Mouse (Mus musculus): ENCODE data around the gene Fam124a.

The Fam124a gene

DNA sequence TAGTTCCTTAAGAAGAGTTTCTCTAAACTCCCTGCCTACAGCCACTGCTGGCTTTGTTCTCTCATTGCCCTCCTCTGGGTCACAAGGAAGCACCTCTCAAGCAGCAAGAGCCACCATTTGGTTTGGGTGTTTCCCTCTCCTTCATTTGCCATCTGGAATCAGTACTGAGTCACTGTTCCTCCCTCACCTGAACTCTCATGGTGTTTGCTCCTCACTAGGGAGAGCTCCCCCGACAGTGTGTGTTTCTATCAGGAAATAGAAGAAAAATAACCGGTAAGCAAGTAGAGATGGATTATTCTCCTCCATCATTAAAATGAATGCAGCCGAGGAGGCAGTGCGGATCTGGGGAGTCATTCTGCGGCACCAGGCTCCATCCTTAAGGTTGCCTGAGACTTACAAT lies 13.9 kb downstream of the Fam124a start:
- POLR2A ChIA-PET, result no interaction called here
- CTCF ChIA-PET, result interaction anchor here in 1 of 4 experiments (0.7 kb wide), 1 partner anchor 11 kb away, joined by 3 read pairs; no protein-coding TSS in a partner anchor

DNA sequence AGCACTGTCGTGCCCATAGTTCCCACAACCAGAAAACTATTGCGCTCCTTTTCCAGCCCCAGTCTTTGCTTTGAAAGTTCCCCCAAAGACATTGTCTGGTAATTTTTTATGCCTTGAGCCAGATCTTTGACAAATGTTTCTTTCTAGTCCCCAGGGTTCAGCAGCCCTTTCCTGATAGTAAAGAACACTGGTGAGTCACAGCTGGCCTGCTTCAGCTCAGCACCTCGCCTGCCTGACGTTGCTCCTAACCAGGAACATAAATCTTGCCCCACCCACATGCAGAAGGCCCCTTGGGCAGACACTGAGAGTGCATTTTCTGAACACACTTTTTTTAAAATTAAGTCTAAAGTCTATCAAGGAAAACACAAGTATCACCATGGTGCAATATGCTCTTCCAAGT lies 14.8 kb downstream of the Fam124a start:
- ChIA-PET CTCF (no interaction called here), POLR2A (no interaction called here)

DNA sequence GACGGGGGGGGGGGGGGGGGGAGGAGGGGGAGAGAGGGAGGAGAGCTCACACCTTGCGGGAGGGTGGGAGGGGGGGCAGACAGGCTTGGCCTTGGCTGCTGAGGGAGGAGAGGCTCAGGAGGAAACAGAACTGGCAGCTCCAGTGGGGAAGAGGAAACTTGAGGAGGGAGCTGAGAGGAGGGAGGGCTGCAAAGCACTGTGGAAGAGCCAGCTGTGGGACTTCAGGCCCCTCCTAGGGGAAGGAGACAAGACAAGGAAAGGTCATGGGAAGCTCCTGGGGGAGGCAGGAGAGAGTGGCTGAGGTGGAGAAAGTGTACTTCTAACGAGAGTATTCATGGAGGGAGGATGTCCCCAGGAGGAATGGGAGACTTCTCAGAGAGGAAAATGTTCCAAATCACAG lies 17.9 kb downstream of the Fam124a start:
- CTCF ChIA-PET, result no interaction called here
- POLR2A ChIA-PET, result no interaction called here

GRCm38 (mm10) chr14:62574906-62575305 lies 19.4 kb downstream of the Fam124a start:
- ChIA-PET CTCF (no interaction called here), POLR2A (interaction anchor here in 1 of 4 experiments (0.8 kb wide), 1 partner anchor 96 kb away, joined by 3 read pairs; no protein-coding TSS in a partner anchor)

GRCm38 (mm10) chr14:62575862-62576261 lies 20.3 kb downstream of the Fam124a start:
- ChIA-PET POLR2A (no interaction called here), CTCF (no interaction called here)

DNA sequence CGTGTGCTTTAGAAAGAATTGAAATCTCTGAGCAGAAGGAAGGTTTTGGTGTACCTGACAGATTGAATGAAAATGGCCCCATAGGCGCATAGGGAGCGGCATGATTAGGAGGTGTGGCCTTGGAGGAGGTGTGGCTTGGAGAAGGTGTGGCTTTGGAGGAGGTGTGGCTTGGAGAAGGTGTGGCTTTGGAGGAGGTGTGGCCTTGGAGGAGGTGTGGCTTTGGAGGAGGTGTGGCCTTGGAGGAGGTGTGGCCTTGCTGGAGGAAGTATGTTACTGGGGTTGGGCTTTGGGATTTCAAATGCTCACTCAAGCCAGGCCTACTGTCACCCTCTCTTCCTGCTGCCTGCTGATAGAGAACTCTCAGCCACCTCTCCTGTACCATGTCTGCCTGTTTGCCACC lies 25.4 kb downstream of the Fam124a start:
- ChIA-PET CTCF (interaction anchor here in 1 of 4 experiments (0.6 kb wide), 1 partner anchor 11 kb away, joined by 3 read pairs; no protein-coding TSS in a partner anchor), POLR2A (interaction anchor here in 1 of 4 experiments (0.9 kb wide), 1 partner anchor 180 kb away, joined by 4 read pairs; no protein-coding TSS in a partner anchor)

DNA sequence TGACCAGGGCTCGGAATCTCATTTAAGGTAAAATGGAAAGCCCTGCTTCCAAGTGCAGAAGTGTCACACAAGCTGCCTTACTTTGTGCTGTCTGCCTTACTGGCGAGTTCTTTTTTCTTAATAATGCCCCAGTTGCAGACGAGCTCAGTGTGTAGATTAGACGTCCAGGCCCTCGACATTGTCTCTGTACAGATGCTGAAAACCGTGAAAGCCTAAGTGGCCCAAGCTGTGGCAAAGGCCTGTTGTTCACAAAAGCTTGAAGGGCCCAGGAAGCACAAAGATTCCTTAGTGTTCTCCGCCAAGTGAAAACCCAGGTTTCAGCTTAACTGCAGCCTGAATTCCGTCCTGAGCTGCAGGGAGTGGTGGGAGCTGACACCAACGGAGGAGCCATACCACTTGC lies 26.2 kb downstream of the Fam124a start:
- ChIA-PET CTCF (no interaction called here), POLR2A (interaction anchor here in 1 of 4 experiments (0.6 to 0.9 kb wide), 3 partner anchors 15 to 180 kb away, joined by 3 to 4 read pairs (median 4); no protein-coding TSS in a partner anchor)

- ChIA-PET CTCF (interaction anchor here in 2 of 4 experiments (0.6 to 0.7 kb wide), 3 partner anchors 38 to 542 kb away, joined by 3 to 4 read pairs (median 3); no protein-coding TSS in a partner anchor), POLR2A (interaction anchor here in 2 of 4 experiments (0.8 to 1.3 kb wide), 2 partner anchors 12 to 177 kb away, joined by 3 read pairs; no protein-coding TSS in a partner anchor)
Measured at GRCm38 (mm10) chr14:62584637-62585036, 29.1 kb downstream of the Fam124a start.

- ChIA-PET POLR2A (interaction anchor here in 1 of 4 experiments (1.3 kb wide), 1 partner anchor 11 kb away, joined by 3 read pairs; no protein-coding TSS in a partner anchor), CTCF (no interaction called here)
Measured at GRCm38 (mm10) chr14:62585338-62585737, 29.8 kb downstream of the Fam124a start.

DNA sequence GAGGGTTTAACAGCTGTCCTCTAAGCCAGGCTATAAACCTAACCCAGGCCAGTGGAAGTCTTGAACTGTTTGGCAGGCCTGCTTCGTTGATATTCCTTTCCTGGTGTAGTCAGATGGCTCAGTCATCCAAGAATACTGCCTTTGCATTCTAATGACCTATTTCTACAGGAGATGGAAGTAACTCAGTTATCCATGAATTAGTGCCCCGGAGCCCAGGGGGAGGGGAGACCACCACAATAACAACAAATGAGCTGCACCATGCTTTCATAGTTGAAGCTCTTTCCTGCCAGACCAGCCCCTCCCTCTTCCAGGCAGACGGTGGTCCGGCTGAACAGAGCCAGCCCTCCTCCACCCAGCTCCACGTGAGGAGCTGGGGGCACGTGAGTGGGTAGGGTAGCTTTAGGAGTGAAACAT lies 44.6 kb downstream of the Fam124a start:
- CTCF ChIA-PET, result no interaction called here
- POLR2A ChIA-PET, result interaction anchor here in 1 of 4 experiments (0.6 kb wide), 1 partner anchor 185 kb away, joined by 4 read pairs; no protein-coding TSS in a partner anchor

DNA sequence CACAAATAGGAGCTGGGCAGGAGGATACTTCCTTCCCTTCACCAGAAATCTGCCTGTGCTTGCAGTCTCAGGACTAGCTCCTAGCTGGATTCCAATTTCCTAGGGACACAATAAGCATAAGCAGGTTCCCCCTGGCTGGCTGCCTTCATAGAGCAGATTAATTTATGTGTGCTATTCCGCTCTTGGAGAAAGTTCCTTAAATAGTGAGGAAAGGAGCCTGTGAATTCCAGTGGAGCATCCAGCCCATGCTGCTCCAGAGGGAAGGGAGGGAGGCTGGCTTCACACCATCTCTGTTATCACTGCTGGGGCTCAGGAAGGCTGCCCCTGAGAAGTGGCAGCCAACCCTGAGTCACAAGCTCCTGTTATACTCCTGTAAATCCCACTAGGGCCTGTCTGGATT lies 46.7 kb downstream of the Fam124a start:
- CTCF ChIA-PET, result interaction anchor here in 1 of 4 experiments (0.7 kb wide), 1 partner anchor 97 kb away, joined by 3 read pairs; no protein-coding TSS in a partner anchor
- POLR2A ChIA-PET, result interaction anchor here in 1 of 4 experiments (0.9 kb wide), 1 partner anchor 15 kb away, joined by 3 read pairs; no protein-coding TSS in a partner anchor

DNA sequence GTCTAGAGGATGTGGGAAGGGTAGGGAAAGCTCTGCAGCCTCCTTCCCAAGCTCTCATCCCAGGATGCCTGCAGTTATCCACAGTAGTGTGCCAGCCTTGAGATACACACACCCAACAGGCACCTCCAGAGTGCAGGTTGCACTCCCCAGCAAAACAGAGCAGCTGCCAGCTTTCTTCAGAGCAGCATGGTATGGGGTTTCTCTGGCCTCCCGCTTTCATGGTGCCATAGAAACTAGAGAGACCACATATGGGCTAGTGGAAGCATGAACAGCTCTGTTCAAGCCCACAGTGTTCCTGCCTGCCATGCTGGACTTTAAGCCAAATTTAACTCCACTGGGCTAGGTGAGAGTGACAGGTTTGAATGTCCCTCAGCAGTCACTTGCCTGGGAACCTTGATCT lies 47.3 kb downstream of the Fam124a start:
- POLR2A ChIA-PET, result interaction anchor here in 1 of 4 experiments (0.9 kb wide), 1 partner anchor 15 kb away, joined by 3 read pairs; no protein-coding TSS in a partner anchor
- CTCF ChIA-PET, result interaction anchor here in 1 of 4 experiments (0.7 kb wide), 1 partner anchor 96 kb away, joined by 3 read pairs; no protein-coding TSS in a partner anchor

DNA sequence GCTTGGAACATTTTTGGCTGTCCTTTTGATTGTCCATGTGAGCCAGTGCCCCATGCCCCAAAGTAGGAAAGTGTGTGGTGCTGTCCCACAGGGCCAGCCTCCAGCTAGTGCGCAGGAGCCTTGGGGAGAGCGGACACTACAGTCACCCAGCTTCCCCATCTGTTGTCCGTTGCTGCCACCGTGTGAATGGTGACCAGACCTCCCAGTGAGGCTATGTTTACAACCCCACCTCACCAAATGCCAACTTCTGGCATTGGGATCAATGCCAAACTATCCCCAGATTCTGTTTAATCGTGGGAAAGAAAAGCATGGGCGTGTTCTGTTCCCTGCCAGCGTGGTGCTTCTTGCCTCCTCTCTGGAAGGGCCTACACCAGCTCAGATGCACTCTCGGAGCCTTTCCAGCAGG lies 52.3 kb downstream of the Fam124a start:
- ChIA-PET POLR2A (no interaction called here), CTCF (interaction anchor here in 1 of 4 experiments (1.3 kb wide), 1 partner anchor 115 kb away, joined by 4 read pairs; no protein-coding TSS in a partner anchor)

- CTCF ChIA-PET, result no interaction called here
- POLR2A ChIA-PET, result interaction anchor here in 1 of 4 experiments (0.7 kb wide), 1 partner anchor 811 kb away, joined by 3 read pairs; no protein-coding TSS in a partner anchor
Measured at GRCm38 (mm10) chr14:62609904-62610303, 54.4 kb downstream of the Fam124a start.

GRCm38 (mm10) chr14:62622393-62622792 lies 66.9 kb downstream of the Fam124a start:
- POLR2A ChIA-PET, result interaction anchor here in 1 of 4 experiments (0.6 kb wide), 1 partner anchor 947 kb away, joined by 3 read pairs; no protein-coding TSS in a partner anchor
- CTCF ChIA-PET, result no interaction called here

DNA sequence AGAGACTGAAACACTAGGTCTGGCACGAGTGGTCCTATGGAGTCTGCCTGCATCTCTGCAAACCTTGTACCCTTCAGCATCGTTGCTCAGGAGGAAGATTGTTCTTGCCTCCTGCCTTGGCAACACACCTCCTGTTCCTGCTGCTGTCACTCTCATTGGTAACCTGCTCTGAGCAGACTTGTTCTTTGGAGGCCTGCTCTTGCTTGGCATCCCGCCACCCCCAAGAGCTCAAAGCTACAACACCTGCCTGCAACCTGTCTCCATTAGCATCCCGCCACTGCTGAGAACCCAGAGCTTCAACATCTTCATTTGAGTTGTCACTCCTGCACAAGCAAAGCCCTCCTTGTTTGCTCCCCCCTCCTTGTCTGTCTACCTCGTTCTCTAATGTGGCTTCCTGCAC lies 72.4 kb downstream of the Fam124a start:
- POLR2A ChIA-PET, result interaction anchor here in 1 of 4 experiments (0.8 kb wide), 1 partner anchor 17 kb away, joined by 4 read pairs; no protein-coding TSS in a partner anchor
- CTCF ChIA-PET, result interaction anchor here in 1 of 4 experiments (0.6 kb wide), 1 partner anchor 212 kb away, joined by 5 read pairs; no protein-coding TSS in a partner anchor

DNA sequence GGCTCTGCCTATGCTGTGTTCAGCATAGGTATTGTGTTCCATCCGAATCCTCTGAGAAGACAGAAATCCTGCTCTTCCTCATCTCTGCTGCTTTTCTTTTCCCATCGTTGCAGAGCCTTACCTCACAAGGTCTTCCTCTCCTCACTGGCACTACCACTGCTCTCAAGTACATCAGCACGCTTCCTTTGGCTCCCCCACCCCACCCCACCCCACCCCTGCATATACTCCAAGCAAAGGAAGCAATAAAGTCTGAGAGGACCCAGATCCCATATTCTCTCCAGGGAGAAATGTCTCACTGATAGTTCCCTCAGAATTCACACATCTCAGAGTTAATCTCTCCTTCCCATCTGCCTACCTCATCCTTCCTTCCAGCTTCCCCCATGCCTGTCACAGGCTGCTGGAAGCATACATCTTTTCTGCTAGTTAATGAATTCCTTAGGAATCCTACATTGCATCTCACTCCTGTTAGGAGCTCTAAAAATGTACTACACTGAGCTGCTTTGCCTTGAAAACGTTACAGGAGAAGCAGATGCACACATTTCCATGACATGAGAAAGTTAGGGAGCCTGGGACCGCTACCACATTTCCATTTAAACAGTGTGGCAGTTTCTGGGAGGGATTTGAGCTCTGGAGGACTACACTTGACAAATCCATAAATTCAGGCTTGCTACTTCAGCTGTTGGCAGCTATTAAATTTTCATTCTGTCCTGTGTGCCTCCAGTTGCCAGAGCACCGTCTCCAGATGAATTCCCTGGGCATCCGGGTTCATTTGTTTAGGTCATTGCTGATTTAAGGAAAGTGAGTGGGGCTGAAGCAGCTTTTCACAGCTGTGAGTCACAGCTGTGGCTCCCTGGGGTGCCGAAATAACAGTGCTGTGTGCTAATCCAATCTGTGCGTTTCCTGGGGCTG lies 82.2 kb downstream of the Fam124a start:
- ChIA-PET CTCF (no interaction called here), POLR2A (interaction anchor here in 1 of 4 experiments (1.2 kb wide), 1 partner anchor 124 kb away, joined by 3 read pairs; the partner anchor contains the start of gene Ints6)

DNA sequence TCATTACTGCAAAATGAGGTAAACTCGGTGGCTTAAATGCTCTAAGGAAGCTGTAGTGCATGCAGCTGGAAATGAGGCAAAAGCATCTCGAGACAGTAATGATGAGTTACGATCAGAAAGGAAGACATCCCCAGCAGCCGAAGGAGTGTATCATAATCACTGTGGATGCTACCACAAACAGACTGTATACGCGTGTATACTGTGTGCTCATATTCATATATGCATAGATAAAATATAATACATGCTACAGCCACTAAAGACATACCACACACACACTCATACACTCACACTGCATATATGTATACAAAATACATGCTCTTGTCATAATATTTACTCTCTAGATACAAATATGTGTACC lies 82.8 kb downstream of the Fam124a start:
- POLR2A ChIA-PET, result interaction anchor here in 1 of 4 experiments (1.2 kb wide), 1 partner anchor 123 kb away, joined by 3 read pairs; the partner anchor contains the start of gene Ints6
- CTCF ChIA-PET, result interaction anchor here in 1 of 4 experiments (0.8 kb wide), 1 partner anchor 146 kb away, joined by 3 read pairs; no protein-coding TSS in a partner anchor

GRCm38 (mm10) chr14:62639111-62639510 lies 83.6 kb downstream of the Fam124a start:
- ChIA-PET CTCF (interaction anchor here in 1 of 4 experiments (0.8 kb wide), 1 partner anchor 147 kb away, joined by 3 read pairs; no protein-coding TSS in a partner anchor), POLR2A (no interaction called here)

Data from embryonic stem cell, embryonic (primary cell).